8 mouse cellular contexts compared by ENCODE assay signal in genomic region chr10:43172066-43172465, GRCm38 (mm10). TPM values are rescaled to one million over a fixed set of nuclear protein-coding genes. Genes with fewer than 3 reads are reported as not detected.
DNase-seq lines count a peak whose midpoint lies in the region; ATAC-seq and TF ChIP-seq lines count a peak whose summit lies in the region.

No protein-coding gene starts in this region.

- WGBS in heart, embryonic 11.5 days (ENCODE audit: insufficient replicate concordance), result 9% methylated on average over 7 of the region's 7 CpGs
- WGBS in embryonic facial prominence, embryonic 14.5 days, result 3% methylated on average over 7 of the region's 7 CpGs
- WGBS in hindbrain, embryonic 15.5 days, result 3% methylated on average over 7 of the region's 7 CpGs
- WGBS in lung, adult 2 months, result 10% methylated on average over 7 of the region's 7 CpGs

- no peak for DNase-seq in heart, adult 11 months
- DNase-seq in embryonic facial prominence, embryonic 14.5 days (ENCODE audit: low spot score), result peak; percentile 63
- DNase-seq in layer of hippocampus, adult 11-12 months (ENCODE audit: low spot score), result no peak
- no peak for DNase-seq in spleen, postnatal 4 days (ENCODE audit: low spot score in 2 of 2)
- no peak for DNase-seq in lung, adult 2 months

- H3K4me1 ChIP-seq in heart, embryonic 11.5 days (ENCODE audit: control insufficient read depth, insufficient read depth, low read length), result peaks cover 12% of the 10 kb centered on the region
- peaks cover 25% of the 10 kb centered on the region for H3K4me1 ChIP-seq in embryonic facial prominence, embryonic 14.5 days (ENCODE audit: control insufficient read depth, insufficient read depth, low read length)
- peaks cover 51% of the 10 kb centered on the region for H3K4me1 ChIP-seq in hindbrain, embryonic 15.5 days (replicated peaks)
- H3K4me1 ChIP-seq in lung, adult 2 months (ENCODE audit: control insufficient read depth, insufficient read depth, low read length), result peaks cover 3% of the 10 kb centered on the region

- H3K79me2 ChIP-seq in myocyte (ENCODE audit: control insufficient read depth, insufficient read depth), result peaks cover 6% of the 10 kb centered on the region

- no peaks in the 10 kb centered on the region for H3K36me3 ChIP-seq in heart, embryonic 11.5 days (ENCODE audit: control insufficient read depth, insufficient read depth, low read length)
- H3K36me3 ChIP-seq in embryonic facial prominence, embryonic 14.5 days (ENCODE audit: control insufficient read depth, insufficient read depth, low read length), result no peaks in the 10 kb centered on the region
- H3K36me3 ChIP-seq in hindbrain, embryonic 15.5 days, result no peaks in the 10 kb centered on the region
- no peaks in the 10 kb centered on the region for H3K36me3 ChIP-seq in myocyte (ENCODE audit: control insufficient read depth, insufficient read depth)

- peak overlapping the region; percentile 85 for H3K4me2 ChIP-seq in heart, embryonic 11.5 days
- H3K4me2 ChIP-seq in embryonic facial prominence, embryonic 14.5 days (ENCODE audit: low read depth, low read length), result peak overlapping the region; percentile 76
- peak overlapping the region; percentile 90 for H3K4me2 ChIP-seq in hindbrain, embryonic 15.5 days
- peak overlapping the region; percentile 93 for H3K4me2 ChIP-seq in myocyte (ENCODE audit: low read depth)

- no peak for ATAC-seq in heart, embryonic 11.5 days (replicated peaks; ENCODE audit: insufficient number of reproducible peaks, low FRiP score, low TSS enrichment)
- ATAC-seq in embryonic facial prominence, embryonic 14.5 days (ENCODE audit: low read depth), result no peak
- no peak for ATAC-seq in hindbrain, embryonic 15.5 days (ENCODE audit: low FRiP score, low read depth)

- TF ChIP-seq CTCF in lung, adult 2 months (IDR thresholded peaks at IDR 0.05; ENCODE audit: insufficient read depth, low read length), result no peak

- H3K9ac ChIP-seq in heart, embryonic 11.5 days (ENCODE audit: low read depth, low read length), result no peak overlapping the region
- peak overlapping the region; percentile 87; the same call in 1 of the 2 replicates for H3K9ac ChIP-seq in embryonic facial prominence, embryonic 14.5 days (ENCODE audit: low read depth, low read length)
- H3K9ac ChIP-seq in hindbrain, embryonic 15.5 days, result peak overlapping the region; percentile 94

- peaks cover 16% of the 10 kb centered on the region for H3K27me3 ChIP-seq in heart, embryonic 11.5 days (ENCODE audit: control insufficient read depth, insufficient read depth, low read length)
- peaks cover 4% of the 10 kb centered on the region; the same call in 1 of the 2 replicates for H3K27me3 ChIP-seq in embryonic facial prominence, embryonic 14.5 days (replicated peaks; ENCODE audit: control insufficient read depth, insufficient read depth, low read length)
- H3K27me3 ChIP-seq in hindbrain, embryonic 15.5 days, result no peaks in the 10 kb centered on the region
- peaks cover 7% of the 10 kb centered on the region for H3K27me3 ChIP-seq in myocyte (ENCODE audit: control insufficient read depth, insufficient read depth, insufficient read length)

- H3ac ChIP-seq in myocyte (ENCODE audit: control insufficient read depth, insufficient read length), result no peak overlapping the region

- no peaks in the 10 kb centered on the region for H3K9me3 ChIP-seq in heart, embryonic 11.5 days (replicated peaks; ENCODE audit: control insufficient read depth, low read length)
- no peaks in the 10 kb centered on the region for H3K9me3 ChIP-seq in embryonic facial prominence, embryonic 14.5 days (ENCODE audit: control insufficient read depth, low read length)
- no peaks in the 10 kb centered on the region for H3K9me3 ChIP-seq in hindbrain, embryonic 15.5 days

- TF ChIP-seq POLR2A in myocyte (IDR thresholded peaks at IDR 0.05; ENCODE audit: insufficient read length, low read depth), result no peak
- TF ChIP-seq POLR2A in lung, adult 2 months (IDR thresholded peaks at IDR 0.05; ENCODE audit: borderline replicate concordance, extremely low read depth, low read depth, low read length), result no peak

- H3K4me3 ChIP-seq in heart, embryonic 11.5 days (ENCODE audit: low read depth, low read length), result peak overlapping the region; percentile 73
- peak overlapping the region; percentile 85 for H3K4me3 ChIP-seq in embryonic facial prominence, embryonic 14.5 days (ENCODE audit: low read depth, low read length)
- peak overlapping the region; percentile 98 for H3K4me3 ChIP-seq in hindbrain, embryonic 15.5 days
- H3K4me3 ChIP-seq in myocyte, result peak overlapping the region; percentile 57
- no peak overlapping the region for H3K4me3 ChIP-seq in lung, adult 2 months (replicated peaks; ENCODE audit: extremely low read depth, low read depth, low read length)

- H3K27ac ChIP-seq in heart, embryonic 11.5 days (ENCODE audit: low read depth, low read length), result no peak overlapping the region
- peak overlapping the region; percentile 84 for H3K27ac ChIP-seq in embryonic facial prominence, embryonic 14.5 days (replicated peaks; ENCODE audit: low read depth, low read length)
- no peak overlapping the region for H3K27ac ChIP-seq in hindbrain, embryonic 15.5 days (replicated peaks)

TF ChIP-seq in myocyte, 11 proteins besides CTCF, POLR2A, EP300 and RAD21:
- TF ChIP-seq MAX (IDR thresholded peaks at IDR 0.05; ENCODE audit: low read depth), result no peak
- TF ChIP-seq CEBPB (IDR thresholded peaks at IDR 0.05; ENCODE audit: insufficient read depth, poor library complexity, severe bottlenecking), result no peak
- TF ChIP-seq MYOD1 (IDR thresholded peaks at IDR 0.05; ENCODE audit: control insufficient read depth in 1 of 3, insufficient read length in 2 of 3, low read depth in 2 of 3), result no peak
- TF ChIP-seq SRF (IDR thresholded peaks at IDR 0.05; ENCODE audit: control insufficient read depth, insufficient read length, low read depth), result no peak
- no peak for TF ChIP-seq TCF3 (IDR thresholded peaks at IDR 0.05; ENCODE audit: insufficient read length, low read depth)
- no peak for TF ChIP-seq REST (IDR thresholded peaks at IDR 0.05; ENCODE audit: insufficient read depth, insufficient read length)
- TF ChIP-seq TCF12 (IDR thresholded peaks at IDR 0.05; ENCODE audit: insufficient read depth, poor library complexity, severe bottlenecking), result no peak
- TF ChIP-seq USF1 (IDR thresholded peaks at IDR 0.05; ENCODE audit: low read depth), result no peak
- TF ChIP-seq POLR2AphosphoS2 (IDR thresholded peaks at IDR 0.05; ENCODE audit: insufficient read length, low read depth), result no peak
- no peak for TF ChIP-seq MYOG (IDR thresholded peaks at IDR 0.05; ENCODE audit: control insufficient read depth in 1 of 3, insufficient read depth in 1 of 3, insufficient read length in 2 of 3, low read depth in 2 of 3)
- no peak for TF ChIP-seq E2F4 (IDR thresholded peaks at IDR 0.05; ENCODE audit: insufficient read depth)

RNA-seq across cellular contexts. Expression of gene Sobp, which starts 2.3 kb away (rescaled TPM):
- polyA plus RNA-seq in heart, embryonic 11.5 days (2014; fragmentation: Nextera tagmentation; extraction: Ambion mirVana), result 1.9 and 2.4 TPM in 2 replicates
- polyA plus RNA-seq in embryonic facial prominence, embryonic 14.5 days (2014; fragmentation: Nextera tagmentation; extraction: Ambion mirVana), result 4.5 and 4.7 TPM in 2 replicates
- 13.2 and 13.3 TPM in 2 replicates for polyA plus RNA-seq in hindbrain, embryonic 15.5 days (2015; fragmentation: Nextera tagmentation; extraction: Ambion mirVana)
- polyA plus RNA-seq in myocyte (2012; fragmentation: generic; extraction: Trizol), result 3.2 TPM
- 0.75 and 1.2 TPM in 2 replicates for polyA plus RNA-seq in lung, adult 2 months (2012; rRNA removed)

RNA-seq across cellular contexts. Expression of gene 9030612E09Rik, which starts 2.4 kb away (rescaled TPM):
- 0.36 and 0.42 TPM in 2 replicates for polyA plus RNA-seq in heart, embryonic 11.5 days (2014; fragmentation: Nextera tagmentation; extraction: Ambion mirVana)
- 0.93 and 1.5 TPM in 2 replicates for polyA plus RNA-seq in embryonic facial prominence, embryonic 14.5 days (2014; fragmentation: Nextera tagmentation; extraction: Ambion mirVana)
- polyA plus RNA-seq in hindbrain, embryonic 15.5 days (2015; fragmentation: Nextera tagmentation; extraction: Ambion mirVana), result 2.3 TPM in 2 replicates
- polyA plus RNA-seq in myocyte (2012; fragmentation: generic; extraction: Trizol), result 0.35 TPM
- polyA plus RNA-seq in lung, adult 2 months (2012; rRNA removed), result 0.18 and 0.36 TPM in 2 replicates

RNA-seq across cellular contexts. Expression of gene Pdss2, which starts 49.2 kb away (rescaled TPM):
- polyA plus RNA-seq in heart, embryonic 11.5 days (2014; fragmentation: Nextera tagmentation; extraction: Ambion mirVana), result 10.6 and 11.6 TPM in 2 replicates
- 8.6 and 9.5 TPM in 2 replicates for polyA plus RNA-seq in embryonic facial prominence, embryonic 14.5 days (2014; fragmentation: Nextera tagmentation; extraction: Ambion mirVana)
- polyA plus RNA-seq in hindbrain, embryonic 15.5 days (2015; fragmentation: Nextera tagmentation; extraction: Ambion mirVana), result 16.6 and 17.0 TPM in 2 replicates
- 8.5 TPM for polyA plus RNA-seq in myocyte (2012; fragmentation: generic; extraction: Trizol)
- polyA plus RNA-seq in lung, adult 2 months (2012; rRNA removed), result 5.6 and 6.4 TPM in 2 replicates
